Mouse (Mus musculus) heart, adult 2 months (tissue): ENCODE measurements around the gene Rcbtb2.

Experiments used
- CTCF ChIP-seq: fragments of 200-600 bp; IDR thresholded peaks from 2 replicates; pipeline ENCODE4 v1.8.1; 2022; ENCODE audit warnings: antibody characterized with exemption, mild to moderate bottlenecking, moderate library complexity
- POLR2A ChIP-seq: fragments of 200-500 bp; IDR thresholded peaks from 2 replicates; pipeline ENCODE4 v1.6.1; 2011; ENCODE audit warnings: mild to moderate bottlenecking, low read depth, low read length, control low read depth; ENCODE audit not compliant: insufficient read depth

GRCm38 (mm10) chr14:73199058-73199457 lies 76.2 kb downstream of the Rcbtb2 start:
- TF ChIP-seq POLR2A (no peak), CTCF (no peak)
